Mouse (Mus musculus) forebrain, embryonic 15.5 days (tissue): ENCODE results near the gene Srl. TPM values are rescaled to one million over a fixed set of nuclear protein-coding genes. Genes with fewer than 3 reads are reported as not detected.
"Not testable (repeated sequence)": the region's sequence is repeated elsewhere in the genome, so short reads cannot be mapped to it uniquely, and the experiment has no call there.

Experiments
- ATAC-seq: fragments of 200-750 bp; cut with Nextera tagmentation; replicated peaks from 2 replicates; pipeline ENCODE4 v1.8.0; 2017; ENCODE audit warnings: mild to moderate bottlenecking, moderate TSS enrichment, moderate library complexity
- H3K27ac ChIP-seq: fragments of 300-500 bp; sonication (generic); replicated peaks from 2 replicates; pipeline ENCODE4 v1.5.1; 2015; ENCODE audit warnings: mild to moderate bottlenecking, inconsistent platforms
- H3K27me3 ChIP-seq: fragments of 300-500 bp; sonication (generic); 2 replicates; pipeline ENCODE4 v1.6.1; 2015; ENCODE audit warnings: inconsistent platforms
- H3K36me3 ChIP-seq: fragments of 300-500 bp; sonication (generic); 2 replicates; pipeline ENCODE4 v1.6.1; 2015; ENCODE audit warnings: mild to moderate bottlenecking, inconsistent platforms
- H3K4me1 ChIP-seq: fragments of 300-500 bp; sonication (generic); 2 replicates; pipeline ENCODE4 v1.6.1; 2015; ENCODE audit warnings: inconsistent platforms
- H3K4me2 ChIP-seq: fragments of 300-500 bp; sonication (generic); replicated peaks from 2 replicates; pipeline ENCODE4 v1.6.1; 2015; ENCODE audit warnings: mild to moderate bottlenecking, inconsistent platforms
- H3K4me3 ChIP-seq: fragments of 300-500 bp; sonication (generic); 2 replicates; pipeline ENCODE4 v1.5.1; 2015; ENCODE audit warnings: mild to moderate bottlenecking, inconsistent platforms
- H3K9ac ChIP-seq: fragments of 300-500 bp; sonication (generic); replicated peaks from 2 replicates; pipeline ENCODE4 v1.6.1; 2015; ENCODE audit warnings: mild to moderate bottlenecking, inconsistent platforms
- H3K9me3 ChIP-seq: fragments of 300-500 bp; sonication (generic); 2 replicates; pipeline ENCODE4 v1.6.1; 2016; ENCODE audit warnings: inconsistent platforms
- WGBS: fragments of 180-500 bp; shearing (Covaris S2); methylation state at CpG from one replicate; pipeline ENCODE4 v1.1.7; 2015; ENCODE audit warnings: mixed read lengths; 5-methylcytosine and 5-hydroxymethylcytosine counted together
- polyA plus RNA-seq: library from polyadenylated mRNA; unstranded; fragments of >200 nt; fragmentation: Nextera tagmentation; extraction: Ambion mirVana; gene quantifications from 2 replicates; pipeline ENCODE4 v1.2.1, GENCODE M21; 2015

Srl gene
- polyA plus RNA-seq, 1 experiment from 2014 or later, result 40.1 TPM

DNA sequence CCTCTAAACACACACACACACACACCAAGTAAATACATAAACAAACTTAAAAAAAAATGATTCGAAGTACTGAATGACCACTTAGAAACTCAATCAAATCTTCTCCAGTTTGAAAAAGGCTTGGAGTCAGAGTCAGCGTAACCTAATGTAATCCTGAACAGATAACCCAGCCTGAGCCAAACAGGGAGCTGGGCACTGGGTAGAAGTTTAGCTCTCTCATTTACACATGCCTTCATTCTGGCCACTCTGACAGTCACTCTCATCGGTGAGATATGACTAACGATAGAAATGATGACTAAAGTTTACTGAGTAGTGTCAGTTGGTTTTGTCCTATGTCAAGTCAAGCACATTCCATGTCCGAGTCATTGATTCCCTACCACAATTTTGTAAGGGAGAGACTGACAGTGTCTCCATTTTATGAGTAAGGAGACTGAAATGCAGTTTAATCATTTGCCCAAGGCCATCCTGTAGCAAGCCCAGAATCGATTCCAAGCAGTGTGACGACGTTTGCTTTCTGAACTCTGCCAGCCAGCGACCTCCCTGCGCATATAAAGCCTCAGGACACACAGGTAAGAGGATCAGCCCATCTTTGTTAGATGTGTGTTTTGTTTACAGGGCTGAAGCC is 63.9 kb downstream of the Srl start:
- no peak for ATAC-seq

DNA sequence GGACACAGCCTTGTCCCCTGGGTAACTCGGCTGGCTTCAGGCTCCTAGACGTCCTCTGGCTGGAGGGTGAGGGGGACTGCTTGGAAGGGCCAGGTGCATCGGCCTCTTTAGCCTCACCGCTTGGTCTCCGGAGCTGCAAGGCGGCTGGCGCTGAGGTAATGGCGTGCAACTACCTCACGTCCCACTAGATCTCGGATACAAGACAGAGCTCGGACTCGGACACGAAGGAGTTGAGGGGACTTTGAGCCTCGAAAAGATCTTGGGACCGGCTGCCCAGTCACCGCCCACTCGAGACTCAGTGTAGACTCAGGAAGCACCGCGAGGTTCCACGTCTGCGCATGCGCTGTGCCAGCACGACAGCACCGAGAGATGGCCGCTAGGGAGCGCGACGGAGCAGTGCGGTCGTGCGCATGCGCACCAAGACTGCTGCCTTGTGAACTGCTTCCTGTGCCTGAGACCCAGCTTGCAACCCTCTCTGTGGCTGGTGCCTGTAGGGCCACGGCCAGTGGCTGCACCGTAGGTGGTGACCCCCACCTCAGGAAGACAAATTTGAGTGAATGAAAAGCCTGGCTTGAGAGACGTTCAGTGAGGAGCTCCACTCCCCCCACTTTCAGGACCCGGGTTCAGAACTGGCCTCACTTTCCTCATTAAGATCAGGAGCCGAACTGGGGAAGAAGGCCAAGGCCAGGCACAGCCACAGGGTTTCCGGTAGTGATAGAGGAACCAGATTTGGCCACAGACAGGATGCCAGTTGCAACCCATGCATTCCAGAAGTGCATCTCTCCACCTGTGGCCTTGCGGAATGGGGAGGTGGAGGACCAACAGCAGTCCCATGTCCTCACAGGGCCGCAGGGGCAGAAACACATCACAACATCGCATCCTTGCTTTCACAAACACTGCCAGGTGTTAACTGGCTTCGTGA is 66.5 kb downstream of the Srl start:
- Histone ChIP-seq H3K4me1 (peaks cover 5% of the 10 kb centered on the region; the same call in 1 of the 2 replicates), H3K27ac (no peak overlapping the region), H3K27me3 (no peaks in the 10 kb centered on the region), H3K4me3 (peak overlapping the region; percentile 61), H3K9me3 (no peaks in the 10 kb centered on the region), H3K36me3 (no peaks in the 10 kb centered on the region), H3K4me2 (peak overlapping the region; percentile 82), H3K9ac (peak overlapping the region; percentile 65)
- 17% methylated on average over 42 of the region's 42 CpGs for WGBS
- peak; percentile 92 for ATAC-seq

More for the DNA sequence above, 63.9 kb downstream of the Srl start:
- Histone ChIP-seq H3K36me3 (peaks cover 5% of the 10 kb centered on the region; the same call in 1 of the 2 replicates), H3K4me1 (peaks cover 5% of the 10 kb centered on the region; the same call in 1 of the 2 replicates), H3K4me3 (no peak overlapping the region), H3K27ac (no peak overlapping the region), H3K4me2 (no peak overlapping the region), H3K9me3 (no peaks in the 10 kb centered on the region), H3K9ac (no peak overlapping the region), H3K27me3 (no peaks in the 10 kb centered on the region)
- 90% methylated on average over 10 of the region's 10 CpGs for WGBS

DNA sequence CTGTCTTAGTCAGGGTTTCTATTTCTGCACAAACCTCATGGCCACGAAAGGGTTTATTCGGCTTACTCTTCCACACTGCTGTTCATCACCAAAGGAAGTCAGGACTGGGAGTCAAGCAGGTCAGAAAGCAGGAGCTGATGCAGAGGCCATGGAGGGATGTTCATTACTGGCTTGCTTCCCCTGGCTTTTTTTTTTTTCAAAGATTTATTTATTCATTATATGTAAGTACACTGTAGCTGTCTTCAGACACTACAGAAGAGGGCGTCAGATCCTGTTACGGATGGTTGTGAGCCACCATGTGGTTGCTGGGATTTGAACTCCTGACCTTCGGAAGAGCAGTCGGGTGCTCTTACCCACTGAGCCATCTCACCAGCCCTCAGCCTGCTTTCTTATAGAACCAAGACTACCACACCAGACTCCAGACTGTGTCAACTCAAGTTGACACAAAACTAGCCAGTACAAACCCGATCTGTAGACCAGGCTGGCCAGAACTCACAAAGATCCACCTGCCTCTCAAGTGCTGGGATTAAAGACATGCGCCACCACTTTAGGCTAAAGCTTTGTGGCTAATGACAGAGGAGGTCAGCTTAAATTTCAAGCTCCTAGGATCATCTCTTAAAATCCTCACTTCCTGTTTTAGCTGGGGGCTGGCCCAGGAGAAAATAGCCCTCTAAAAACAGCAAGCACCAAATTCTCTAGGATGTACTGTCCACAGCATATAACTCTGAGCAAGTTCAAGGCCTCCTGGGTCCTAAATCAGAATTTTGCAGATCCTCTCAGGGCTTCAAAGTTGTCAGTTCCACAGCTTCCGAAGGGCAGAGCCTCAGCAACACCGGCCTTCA is 67.4 kb downstream of the Srl start:
- Histone ChIP-seq H3K4me2 (peak overlapping the region; percentile 82), H3K4me3 (peak overlapping the region; percentile 61), H3K9ac (peak overlapping the region; percentile 65)
- H3K27me3 ChIP-seq, H3K36me3 ChIP-seq, H3K4me1 ChIP-seq, H3K27ac ChIP-seq, H3K9me3 ChIP-seq: not testable (repeated sequence)
- ATAC-seq, result peak; percentile 18; the same call in 1 of the 2 replicates
- 75% methylated on average over 10 of the region's 10 CpGs for WGBS

GRCm38 (mm10) chr16:4473231-4473630 is 68.4 kb downstream of the Srl start:
- Histone ChIP-seq H3K36me3 (no peaks in the 10 kb centered on the region), H3K27me3 (no peaks in the 10 kb centered on the region), H3K4me2 (no peak overlapping the region), H3K9me3 (no peaks in the 10 kb centered on the region), H3K27ac (no peak overlapping the region), H3K4me3 (no peak overlapping the region), H3K9ac (no peak overlapping the region), H3K4me1 (peaks cover 5% of the 10 kb centered on the region; the same call in 1 of the 2 replicates)
- no peak for ATAC-seq
- WGBS, result 68% methylated on average over 5 of the region's 5 CpGs

DNA sequence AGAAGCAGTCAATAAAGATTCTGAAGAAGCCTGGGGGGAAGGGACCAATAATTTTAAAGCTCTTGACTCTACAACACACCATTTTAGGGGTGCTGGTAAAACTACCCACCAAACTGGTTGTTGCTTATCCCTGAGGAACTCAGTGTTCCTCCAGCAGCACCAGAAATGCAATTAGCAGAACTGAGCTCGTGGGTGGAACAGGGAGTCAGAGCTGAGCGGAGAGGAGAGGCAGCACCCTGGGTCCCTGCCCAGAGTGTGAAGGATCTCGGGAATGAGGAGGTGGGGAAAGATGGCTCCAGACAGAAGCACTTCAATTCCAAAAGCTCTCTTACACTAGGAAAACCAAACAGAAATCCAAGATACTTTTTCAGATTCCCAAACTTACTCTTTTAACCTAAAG is 68.9 kb downstream of the Srl start:
- 58% methylated on average over 3 of the region's 3 CpGs for WGBS
- no peak for ATAC-seq
- H3K9me3 ChIP-seq, result no peaks in the 10 kb centered on the region

GRCm38 (mm10) chr16:4469599-4470352 is 71.8 kb downstream of the Srl start:
- no peaks in the 10 kb centered on the region for H3K27me3 ChIP-seq
- no peaks in the 10 kb centered on the region for H3K9me3 ChIP-seq
- no peak overlapping the region for H3K4me3 ChIP-seq
- no peak for ATAC-seq
- 71% methylated on average over 10 of the region's 10 CpGs for WGBS
- H3K27ac ChIP-seq, result no peak overlapping the region
- no peaks in the 10 kb centered on the region for H3K36me3 ChIP-seq
- H3K4me2 ChIP-seq, result no peak overlapping the region
- peaks cover 5% of the 10 kb centered on the region; the same call in 1 of the 2 replicates for H3K4me1 ChIP-seq
- H3K9ac ChIP-seq, result no peak overlapping the region

More for the DNA sequence above, 68.9 kb downstream of the Srl start:
- Histone ChIP-seq H3K4me3 (no peak overlapping the region), H3K4me1 (peaks cover 5% of the 10 kb centered on the region; the same call in 1 of the 2 replicates), H3K9ac (no peak overlapping the region), H3K27me3 (no peaks in the 10 kb centered on the region), H3K36me3 (no peaks in the 10 kb centered on the region), H3K4me2 (no peak overlapping the region), H3K27ac (no peak overlapping the region)

- no peaks in the 10 kb centered on the region for H3K36me3 ChIP-seq
- H3K4me1 ChIP-seq, result no peaks in the 10 kb centered on the region
- no peak overlapping the region for H3K4me3 ChIP-seq
- no peak overlapping the region for H3K27ac ChIP-seq
- H3K9me3 ChIP-seq, result no peaks in the 10 kb centered on the region
- no peaks in the 10 kb centered on the region for H3K27me3 ChIP-seq
- no peak overlapping the region for H3K9ac ChIP-seq
- H3K4me2 ChIP-seq, result no peak overlapping the region
- WGBS, result 80% methylated on average over 9 of the region's 9 CpGs
- no peak for ATAC-seq
These were observed 77.0 kb downstream of the Srl start for GRCm38 (mm10) chr16:4464529-4465089.

DNA sequence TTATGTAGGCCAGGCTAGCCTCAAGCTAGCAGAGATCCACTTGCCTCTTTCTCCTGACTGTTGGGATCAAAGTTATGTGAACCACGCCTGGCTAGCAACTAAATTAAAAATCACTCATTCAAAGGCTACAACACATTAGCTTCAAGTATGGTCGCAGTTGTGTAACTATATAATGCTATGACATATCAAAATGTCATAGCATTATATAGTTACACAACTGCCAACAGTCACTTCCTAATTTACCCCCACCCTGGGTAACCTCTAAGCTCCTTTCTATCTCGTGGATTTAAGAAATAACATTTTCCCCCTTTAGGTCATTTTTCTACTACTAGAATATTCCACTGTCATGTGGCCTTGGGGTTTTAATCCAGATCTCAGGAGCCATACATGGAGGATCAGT is 83.7 kb downstream of the Srl start:
- Histone ChIP-seq H3K9ac (no peak overlapping the region), H3K4me1 (no peaks in the 10 kb centered on the region), H3K4me2 (no peak overlapping the region), H3K27me3 (no peaks in the 10 kb centered on the region), H3K27ac (no peak overlapping the region), H3K36me3 (no peaks in the 10 kb centered on the region), H3K9me3 (no peaks in the 10 kb centered on the region), H3K4me3 (no peak overlapping the region)
- ATAC-seq, result no peak
- WGBS, result 83% methylated on average over 3 of the region's 3 CpGs

- Histone ChIP-seq H3K27me3 (no peaks in the 10 kb centered on the region), H3K9me3 (no peaks in the 10 kb centered on the region), H3K4me1 (no peaks in the 10 kb centered on the region), H3K36me3 (no peaks in the 10 kb centered on the region), H3K27ac (no peak overlapping the region), H3K9ac (no peak overlapping the region), H3K4me2 (no peak overlapping the region), H3K4me3 (no peak overlapping the region)
- WGBS, result 77% methylated on average over 5 of the region's 5 CpGs
- ATAC-seq, result no peak
These were observed 85.2 kb downstream of the Srl start for GRCm38 (mm10) chr16:4456391-4456790.

- Histone ChIP-seq H3K4me2 (no peak overlapping the region), H3K27ac (no peak overlapping the region), H3K36me3 (no peaks in the 10 kb centered on the region), H3K9ac (no peak overlapping the region), H3K9me3 (no peaks in the 10 kb centered on the region), H3K4me1 (no peaks in the 10 kb centered on the region), H3K27me3 (no peaks in the 10 kb centered on the region), H3K4me3 (no peak overlapping the region)
- no peak for ATAC-seq
- 88% methylated on average over 4 of the region's 4 CpGs for WGBS
These were observed 85.9 kb downstream of the Srl start for GRCm38 (mm10) chr16:4455693-4456092.

GRCm38 (mm10) chr16:4454563-4454962 is 87.1 kb downstream of the Srl start:
- no peaks in the 10 kb centered on the region for H3K27me3 ChIP-seq
- no peaks in the 10 kb centered on the region for H3K4me1 ChIP-seq
- ATAC-seq, result no peak
- 86% methylated on average over 7 of the region's 7 CpGs for WGBS
- H3K36me3 ChIP-seq, result no peaks in the 10 kb centered on the region
- H3K27ac ChIP-seq, result no peak overlapping the region
- no peak overlapping the region for H3K4me2 ChIP-seq
- H3K9ac ChIP-seq, result no peak overlapping the region
- no peak overlapping the region for H3K4me3 ChIP-seq
- H3K9me3 ChIP-seq, result no peaks in the 10 kb centered on the region
